Mouse (Mus musculus): Measurements from ENCODE around the gene Hist1h4j. TPM values are rescaled to one million over a fixed set of nuclear protein-coding genes. Genes with fewer than 3 reads are reported as not detected.
"Not testable (repeated sequence)": the region's sequence is repeated elsewhere in the genome, so short reads cannot be mapped to it uniquely, and the experiment has no call there.

Gene Hist1h4j
- total and polyA plus RNA-seq, 3 experiments, result 2.7 to 947 TPM; not detected in 1

GRCm38 (mm10) chr13:21718381-21719080 is 16.3 kb upstream of the Hist1h4j start:
- Histone ChIP-seq H3K4me3 (ENCODE audit: control insufficient read depth in 1 of 2, insufficient read depth in 1 of 2, low read depth in 2 of 2, low read length in 2 of 2) (peak overlapping the region; percentile 0 to 18; a peak in 3 of 4 replicates), H3K79me2 (ENCODE audit: control insufficient read depth, insufficient read depth, low read length, poor library complexity) (peaks cover 2% of the 10 kb centered on the region; the same call in 1 of the 2 replicates), H3K27ac (ENCODE audit: control insufficient read depth, low read depth, low read length) (peak overlapping the region; percentile 96), H3K9ac (ENCODE audit: control insufficient read depth, low read depth, low read length, poor library complexity, severe bottlenecking) (peak overlapping the region; percentile 86), H3K36me3 (ENCODE audit: control insufficient read depth in 1 of 2, insufficient read depth in 2 of 2, low read length in 2 of 2) (peaks cover 0 to 18% of the 10 kb centered on the region in 2 experiments; a peak in 2 of 4 replicates), H3K4me1 (ENCODE audit: control insufficient read depth in 1 of 2, insufficient read depth in 2 of 2, low read length in 2 of 2) (peaks cover 0 to 7% of the 10 kb centered on the region in 2 experiments; a peak in 2 of 4 replicates), H3K27me3 (ENCODE audit: control insufficient read depth in 1 of 2, insufficient read depth in 2 of 2, low read length in 2 of 2) (no peaks in the 10 kb centered on the region), H3K9me3 (replicated peaks; ENCODE audit: insufficient read depth, low read length) (no peaks in the 10 kb centered on the region)
- DNase-seq (ENCODE audit: low read depth, low spot score), result peak; percentile 84
- TF ChIP-seq POLR2A (IDR thresholded peaks at IDR 0.05; ENCODE audit: control insufficient read depth in 1 of 2, insufficient read depth in 1 of 2, low read depth in 1 of 2, low read length in 2 of 2, poor library complexity in 1 of 2) (peak in 1 of 2 experiments; percentile 88; a peak in 2 of 4 replicates), MAZ (IDR thresholded peaks at IDR 0.05; ENCODE audit: low read depth, low read length) (no peak), POLR2AphosphoS5 (IDR thresholded peaks at IDR 0.05; ENCODE audit: borderline replicate concordance, low read depth, low read length) (no peak; the same call in 1 of the 2 replicates)

- H3K4me1 ChIP-seq (ENCODE audit: control insufficient read depth in 1 of 2, insufficient read depth in 2 of 2, low read length in 2 of 2), result not testable (repeated sequence)
Observed at GRCm38 (mm10) chr13:21721107-21721756, 13.6 kb upstream of the Hist1h4j start.

GRCm38 (mm10) chr13:21721757-21722372 is 13.0 kb upstream of the Hist1h4j start, which contains the start of gene Hist1h2bm:
TSS of gene Hist1h2bm (plus strand) at chr13:21722044.
- Histone ChIP-seq H3K27ac (ENCODE audit: control insufficient read depth, low read depth, low read length) (peak within 1 kb of the TSS; percentile 91), H3K4me3 (ENCODE audit: control insufficient read depth in 1 of 2, insufficient read depth in 1 of 2, low read depth in 2 of 2, low read length in 2 of 2) (peak within 1 kb of the TSS; percentile 33 to 58), H3K36me3 (ENCODE audit: control insufficient read depth in 1 of 2, insufficient read depth in 2 of 2, low read length in 2 of 2) (peaks cover 0 to 18% of the 10 kb centered on the region in 2 experiments; a peak in 2 of 4 replicates), H3K9ac (ENCODE audit: control insufficient read depth, low read depth, low read length, poor library complexity, severe bottlenecking) (peak within 1 kb of the TSS; percentile 83)
- DNase-seq (ENCODE audit: low read depth, low spot score), result peak; percentile 95
- H3K4me1 ChIP-seq (ENCODE audit: control insufficient read depth in 1 of 2, insufficient read depth in 2 of 2, low read length in 2 of 2); H3K9me3 ChIP-seq (replicated peaks; ENCODE audit: insufficient read depth, low read length); H3K27me3 ChIP-seq (ENCODE audit: control insufficient read depth in 1 of 2, insufficient read depth in 2 of 2, low read length in 2 of 2); H3K79me2 ChIP-seq (ENCODE audit: control insufficient read depth, insufficient read depth, low read length, poor library complexity): not testable (repeated sequence)
- 0 out of 2 replicates have a peak, but pooled peaks have one; percentile 23 for TF ChIP-seq GATA1 (IDR thresholded peaks at IDR 0.05; ENCODE audit: low read depth, low read length)
- peak; percentile 99; the same call in 1 of the 2 replicates for TF ChIP-seq POLR2AphosphoS5 (IDR thresholded peaks at IDR 0.05; ENCODE audit: borderline replicate concordance, low read depth, low read length)
- TF ChIP-seq TBP (IDR thresholded peaks at IDR 0.05; ENCODE audit: low read depth, low read length), result peak; percentile 99
- TF ChIP-seq POLR2A (IDR thresholded peaks at IDR 0.05; ENCODE audit: control insufficient read depth in 1 of 2, insufficient read depth in 1 of 2, low read depth in 1 of 2, low read length in 2 of 2, poor library complexity in 1 of 2), result peak in 1 of 2 experiments; percentile 92; a peak in 3 of 4 replicates

More at GRCm38 (mm10) chr13:21721107-21721756, 13.6 kb upstream of the Hist1h4j start:
- not testable (repeated sequence) for H3K9me3 ChIP-seq (replicated peaks; ENCODE audit: insufficient read depth, low read length); H3K79me2 ChIP-seq (ENCODE audit: control insufficient read depth, insufficient read depth, low read length, poor library complexity); H3K27me3 ChIP-seq (ENCODE audit: control insufficient read depth in 1 of 2, insufficient read depth in 2 of 2, low read length in 2 of 2)
- peak overlapping the region; percentile 83 for H3K9ac ChIP-seq (ENCODE audit: control insufficient read depth, low read depth, low read length, poor library complexity, severe bottlenecking)
- TF ChIP-seq TBP (IDR thresholded peaks at IDR 0.05; ENCODE audit: low read depth, low read length) (peak; percentile 16; the same call in 1 of the 2 replicates), POLR2A (IDR thresholded peaks at IDR 0.05; ENCODE audit: control insufficient read depth in 1 of 2, insufficient read depth in 1 of 2, low read depth in 1 of 2, low read length in 2 of 2, poor library complexity in 1 of 2) (0 out of 4 replicates have a peak, but pooled peaks of 1 of the 2 experiments have one; percentile 43)
- H3K27ac ChIP-seq (ENCODE audit: control insufficient read depth, low read depth, low read length), result peak overlapping the region; percentile 91
- peaks cover 0 to 18% of the 10 kb centered on the region in 2 experiments; a peak in 2 of 4 replicates for H3K36me3 ChIP-seq (ENCODE audit: control insufficient read depth in 1 of 2, insufficient read depth in 2 of 2, low read length in 2 of 2)
- peak; percentile 80 for DNase-seq (ENCODE audit: low read depth, low spot score)
- H3K4me3 ChIP-seq (ENCODE audit: control insufficient read depth in 1 of 2, insufficient read depth in 1 of 2, low read depth in 2 of 2, low read length in 2 of 2), result peak overlapping the region; percentile 33 to 58
